Mouse (Mus musculus) thymus, adult 2 months (tissue): ENCODE data around the gene Zdhhc6.

Experiments
- CTCF ChIP-seq: fragments of 200-500 bp; IDR thresholded peaks from 2 replicates; pipeline ENCODE4 v1.5.1; 2012; ENCODE audit warnings: mild to moderate bottlenecking, control low read depth, low read length, moderate library complexity, borderline replicate concordance; ENCODE audit not compliant: control insufficient read depth, poor library complexity, insufficient read depth; ENCODE audit errors: extremely low read depth
- POLR2A ChIP-seq: fragments of 200-500 bp; IDR thresholded peaks from 2 replicates; pipeline ENCODE4 v1.6.1; 2012; ENCODE audit warnings: mild to moderate bottlenecking, low read length, control low read depth, moderate library complexity; ENCODE audit not compliant: control insufficient read depth, poor library complexity, insufficient read depth; ENCODE audit errors: extremely low read depth

- no peak for TF ChIP-seq CTCF
- TF ChIP-seq POLR2A: no peak
These were observed 20.3 kb downstream of the Zdhhc6 start for GRCm38 (mm10) chr19:55295556-55295955.
